Mouse (Mus musculus): ENCODE results near the gene 4930579F01Rik. TPM values are rescaled to one million over a fixed set of nuclear protein-coding genes. Genes with fewer than 3 reads are reported as not detected.

Gene 4930579F01Rik
- polyA plus RNA-seq (2015; fragmentation: Nextera tagmentation; extraction: Ambion mirVana), result not detected in 2 replicates

DNA sequence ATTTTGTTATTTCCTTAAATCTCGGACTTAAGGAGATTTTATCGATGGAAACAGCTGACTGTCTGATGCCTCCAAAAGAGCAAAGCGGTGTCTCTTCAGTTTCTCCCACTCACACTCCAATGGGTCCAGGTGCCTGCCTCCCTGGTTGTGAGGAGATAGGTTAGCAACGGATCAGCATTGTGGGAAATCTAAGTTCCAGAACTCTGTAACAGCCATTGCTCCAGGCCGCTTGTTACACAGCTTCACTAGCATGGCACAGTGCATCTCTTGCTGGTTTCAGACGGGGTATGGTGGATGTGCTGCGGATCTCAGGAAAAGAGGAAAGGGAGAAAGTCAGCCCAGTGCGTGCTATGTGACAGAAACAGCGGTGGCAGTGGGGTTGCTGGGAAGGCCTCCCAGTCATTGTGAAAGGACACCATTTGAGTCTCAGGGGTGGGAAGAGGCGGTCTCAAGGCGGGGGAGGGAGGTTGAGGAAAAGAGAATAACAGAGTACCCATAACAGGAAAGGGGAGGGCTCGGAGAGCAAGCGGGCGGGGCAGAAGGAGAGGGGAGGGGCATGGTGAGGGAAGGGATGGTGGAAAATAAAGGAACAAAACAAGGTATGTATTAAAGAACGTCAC is at the start of gene 4930579F01Rik:
Gene 4930579F01Rik (minus strand): TSS at position 143 of the 620 bp plus-strand sequence.
- H3K4me1 ChIP-seq (ENCODE audit: control insufficient read depth, insufficient read depth, low read depth, low read length), result no peaks in the 10 kb centered on the region
- no peaks in the 10 kb centered on the region for H3K9me3 ChIP-seq (ENCODE audit: control insufficient read depth, low read length)
- no peak within 1 kb of the TSS for H3K27ac ChIP-seq (ENCODE audit: low read depth, low read length)
- no peaks in the 10 kb centered on the region for H3K27me3 ChIP-seq (replicated peaks; ENCODE audit: control insufficient read depth, insufficient read depth, low read length)
- WGBS, result 83% methylated on average over 15 of the region's 15 CpGs
- no peak within 1 kb of the TSS for H3K4me3 ChIP-seq (ENCODE audit: low read length)
- no peaks in the 10 kb centered on the region for H3K36me3 ChIP-seq (ENCODE audit: control insufficient read depth, insufficient read depth, low read length)
- no peak within 1 kb of the TSS for H3K9ac ChIP-seq (ENCODE audit: low read depth, low read length)
- no peak within 1 kb of the TSS for H3K4me2 ChIP-seq (ENCODE audit: low read length)
- ATAC-seq, result no peak

GRCm38 (mm10) chr3:138242933-138243332 is 49.3 kb upstream of the 4930579F01Rik start:
- no peaks in the 10 kb centered on the region for H3K27me3 ChIP-seq (replicated peaks; ENCODE audit: control insufficient read depth, insufficient read depth, low read length)
- no peaks in the 10 kb centered on the region for H3K36me3 ChIP-seq (ENCODE audit: control insufficient read depth, insufficient read depth, low read length)
- 91% methylated on average over 6 of the region's 6 CpGs for WGBS
- H3K4me1 ChIP-seq (ENCODE audit: control insufficient read depth, insufficient read depth, low read depth, low read length), result no peaks in the 10 kb centered on the region; the same call in 1 of the 2 replicates
- no peaks in the 10 kb centered on the region for H3K9me3 ChIP-seq (ENCODE audit: control insufficient read depth, low read length)
- no peak overlapping the region for H3K27ac ChIP-seq (ENCODE audit: low read depth, low read length)
- ATAC-seq, result no peak
- H3K4me2 ChIP-seq (ENCODE audit: low read length), result no peak overlapping the region
- no peak overlapping the region for H3K4me3 ChIP-seq (ENCODE audit: low read length)
- no peak overlapping the region for H3K9ac ChIP-seq (ENCODE audit: low read depth, low read length)

DNA sequence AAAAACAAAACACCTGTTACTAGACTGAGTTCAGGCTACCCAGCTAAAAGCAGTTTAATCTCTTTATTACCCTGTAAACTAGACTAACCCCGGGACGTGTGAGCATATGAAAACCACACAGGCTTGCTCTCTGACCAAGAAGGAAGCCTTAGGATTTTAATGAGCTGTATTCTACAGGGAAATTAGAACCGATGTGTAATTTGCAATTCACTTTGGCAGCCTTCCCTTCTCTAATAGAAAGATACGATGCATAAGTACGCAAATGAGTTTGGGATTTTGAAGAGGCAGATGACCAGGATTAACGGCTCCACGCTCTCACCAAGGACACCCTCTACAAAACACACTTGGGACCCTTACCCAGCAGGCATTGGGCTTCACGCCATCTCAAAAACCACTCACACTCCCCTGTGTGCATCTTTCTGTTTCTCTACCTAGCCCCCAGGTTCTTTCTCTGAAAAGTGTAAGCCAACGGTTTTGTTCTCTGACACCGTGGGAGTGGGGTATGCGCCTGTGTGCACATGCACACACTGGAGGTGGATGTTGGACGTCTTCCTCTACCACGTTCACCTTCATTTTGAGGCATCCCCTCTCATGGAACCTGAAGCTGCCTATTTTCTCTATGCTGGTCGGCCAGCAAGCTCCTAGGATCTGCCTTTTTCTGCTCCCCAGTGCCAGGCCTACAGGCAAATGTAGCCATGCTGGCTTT is 48.5 kb upstream of the 4930579F01Rik start:
- Histone ChIP-seq H3K4me3 (ENCODE audit: low read length) (no peak overlapping the region), H3K9ac (ENCODE audit: low read depth, low read length) (no peak overlapping the region), H3K4me1 (ENCODE audit: control insufficient read depth, insufficient read depth, low read depth, low read length) (no peaks in the 10 kb centered on the region; the same call in 1 of the 2 replicates), H3K9me3 (ENCODE audit: control insufficient read depth, low read length) (no peaks in the 10 kb centered on the region), H3K27ac (ENCODE audit: low read depth, low read length) (no peak overlapping the region), H3K36me3 (ENCODE audit: control insufficient read depth, insufficient read depth, low read length) (no peaks in the 10 kb centered on the region), H3K27me3 (replicated peaks; ENCODE audit: control insufficient read depth, insufficient read depth, low read length) (no peaks in the 10 kb centered on the region), H3K4me2 (ENCODE audit: low read length) (no peak overlapping the region)
- WGBS, result 49% methylated on average over 14 of the region's 14 CpGs
- peak; percentile 75 for ATAC-seq

DNA sequence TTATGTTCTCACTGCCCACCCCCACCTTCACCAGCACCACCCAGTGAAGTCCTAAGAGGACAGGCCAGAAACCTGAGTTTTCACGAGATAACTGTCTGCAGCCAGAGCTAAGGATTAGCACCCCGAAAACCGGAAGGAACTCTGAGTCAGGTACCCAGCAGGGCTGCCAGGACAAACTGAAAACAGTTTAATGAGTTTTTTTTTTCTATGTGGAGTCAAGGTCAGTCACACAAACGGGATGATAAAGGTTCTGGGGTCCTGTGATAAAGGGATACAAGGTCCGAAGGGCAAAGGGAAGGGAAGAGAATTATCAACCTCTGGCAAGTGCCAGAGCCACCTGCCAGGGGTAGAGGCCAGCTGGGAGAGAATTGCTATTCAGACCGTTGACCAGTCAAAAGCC is 47.7 kb upstream of the 4930579F01Rik start:
- no peak overlapping the region for H3K27ac ChIP-seq (ENCODE audit: low read depth, low read length)
- ATAC-seq, result no peak
- H3K36me3 ChIP-seq (ENCODE audit: control insufficient read depth, insufficient read depth, low read length), result no peaks in the 10 kb centered on the region
- no peak overlapping the region for H3K4me3 ChIP-seq (ENCODE audit: low read length)
- H3K4me1 ChIP-seq (ENCODE audit: control insufficient read depth, insufficient read depth, low read depth, low read length), result no peaks in the 10 kb centered on the region; the same call in 1 of the 2 replicates
- no peaks in the 10 kb centered on the region for H3K27me3 ChIP-seq (replicated peaks; ENCODE audit: control insufficient read depth, insufficient read depth, low read length)
- WGBS, result 66% methylated on average over 6 of the region's 6 CpGs
- no peak overlapping the region for H3K4me2 ChIP-seq (ENCODE audit: low read length)
- H3K9ac ChIP-seq (ENCODE audit: low read depth, low read length), result no peak overlapping the region
- no peaks in the 10 kb centered on the region for H3K9me3 ChIP-seq (ENCODE audit: control insufficient read depth, low read length)

GRCm38 (mm10) chr3:138240942-138241341 is 47.3 kb upstream of the 4930579F01Rik start:
- ATAC-seq, result no peak
- no peak overlapping the region for H3K4me3 ChIP-seq (ENCODE audit: low read length)
- 79% methylated on average over 5 of the region's 5 CpGs for WGBS
- no peak overlapping the region for H3K4me2 ChIP-seq (ENCODE audit: low read length)
- H3K4me1 ChIP-seq (ENCODE audit: control insufficient read depth, insufficient read depth, low read depth, low read length), result no peaks in the 10 kb centered on the region; the same call in 1 of the 2 replicates
- no peaks in the 10 kb centered on the region for H3K27me3 ChIP-seq (replicated peaks; ENCODE audit: control insufficient read depth, insufficient read depth, low read length)
- H3K36me3 ChIP-seq (ENCODE audit: control insufficient read depth, insufficient read depth, low read length), result no peaks in the 10 kb centered on the region
- H3K9ac ChIP-seq (ENCODE audit: low read depth, low read length), result no peak overlapping the region
- H3K9me3 ChIP-seq (ENCODE audit: control insufficient read depth, low read length), result no peaks in the 10 kb centered on the region
- H3K27ac ChIP-seq (ENCODE audit: low read depth, low read length), result no peak overlapping the region

DNA sequence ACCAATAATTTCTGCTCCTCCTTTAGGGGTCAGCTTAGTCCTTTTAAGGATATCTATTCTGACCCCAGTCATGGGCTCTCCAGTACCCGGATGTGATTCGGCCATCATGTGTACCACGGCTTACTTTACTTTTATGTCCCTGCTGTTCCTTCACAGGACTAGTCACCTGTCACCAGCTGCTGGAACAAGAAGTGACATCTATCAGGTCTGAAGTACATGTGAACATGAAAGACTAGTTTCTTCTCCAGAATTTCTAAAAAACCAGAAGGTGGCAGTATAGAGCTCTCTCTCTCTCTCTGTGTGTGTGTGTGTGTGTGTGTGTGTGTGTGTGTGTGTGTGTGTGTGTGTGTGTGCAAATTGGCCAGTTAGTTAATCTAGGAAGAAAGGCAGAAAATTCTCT is 46.8 kb upstream of the 4930579F01Rik start:
- no peak overlapping the region for H3K4me3 ChIP-seq (ENCODE audit: low read length)
- H3K4me2 ChIP-seq (ENCODE audit: low read length), result no peak overlapping the region
- no peaks in the 10 kb centered on the region for H3K9me3 ChIP-seq (ENCODE audit: control insufficient read depth, low read length)
- no peak overlapping the region for H3K9ac ChIP-seq (ENCODE audit: low read depth, low read length)
- WGBS, result 91% methylated on average over 3 of the region's 3 CpGs
- no peaks in the 10 kb centered on the region for H3K27me3 ChIP-seq (replicated peaks; ENCODE audit: control insufficient read depth, insufficient read depth, low read length)
- no peaks in the 10 kb centered on the region; the same call in 1 of the 2 replicates for H3K4me1 ChIP-seq (ENCODE audit: control insufficient read depth, insufficient read depth, low read depth, low read length)
- ATAC-seq, result no peak
- H3K36me3 ChIP-seq (ENCODE audit: control insufficient read depth, insufficient read depth, low read length), result no peaks in the 10 kb centered on the region
- H3K27ac ChIP-seq (ENCODE audit: low read depth, low read length), result no peak overlapping the region

DNA sequence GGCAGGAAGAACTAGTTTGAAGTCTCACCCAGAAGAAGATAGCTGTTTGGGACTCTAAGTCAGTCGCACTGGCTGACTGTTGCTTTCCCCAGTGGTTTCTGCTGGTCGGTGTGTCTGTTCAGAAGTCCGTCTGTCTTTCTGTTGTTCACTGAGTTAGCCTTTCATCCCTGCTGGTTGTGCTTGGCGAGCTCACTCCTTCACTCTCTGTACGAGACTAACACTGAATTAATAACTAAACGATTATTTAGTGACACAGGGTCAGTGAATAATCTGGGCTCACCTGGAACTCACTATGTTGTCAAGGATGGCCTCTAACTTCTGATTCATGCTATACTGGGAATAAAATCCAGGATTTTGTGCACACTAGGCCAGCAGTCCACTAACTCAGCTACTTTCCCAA is 45.8 kb upstream of the 4930579F01Rik start:
- Histone ChIP-seq H3K27ac (ENCODE audit: low read depth, low read length) (no peak overlapping the region), H3K4me1 (ENCODE audit: control insufficient read depth, insufficient read depth, low read depth, low read length) (no peaks in the 10 kb centered on the region), H3K9me3 (ENCODE audit: control insufficient read depth, low read length) (no peaks in the 10 kb centered on the region), H3K27me3 (replicated peaks; ENCODE audit: control insufficient read depth, insufficient read depth, low read length) (no peaks in the 10 kb centered on the region), H3K36me3 (ENCODE audit: control insufficient read depth, insufficient read depth, low read length) (no peaks in the 10 kb centered on the region), H3K9ac (ENCODE audit: low read depth, low read length) (no peak overlapping the region), H3K4me3 (ENCODE audit: low read length) (no peak overlapping the region), H3K4me2 (ENCODE audit: low read length) (no peak overlapping the region)
- 87% methylated on average over 6 of the region's 6 CpGs for WGBS
- no peak for ATAC-seq

- Histone ChIP-seq H3K27me3 (replicated peaks; ENCODE audit: control insufficient read depth, insufficient read depth, low read length) (no peaks in the 10 kb centered on the region), H3K9ac (ENCODE audit: low read depth, low read length) (no peak overlapping the region), H3K4me1 (ENCODE audit: control insufficient read depth, insufficient read depth, low read depth, low read length) (no peaks in the 10 kb centered on the region), H3K9me3 (ENCODE audit: control insufficient read depth, low read length) (no peaks in the 10 kb centered on the region), H3K36me3 (ENCODE audit: control insufficient read depth, insufficient read depth, low read length) (no peaks in the 10 kb centered on the region), H3K4me2 (ENCODE audit: low read length) (no peak overlapping the region), H3K27ac (ENCODE audit: low read depth, low read length) (no peak overlapping the region), H3K4me3 (ENCODE audit: low read length) (no peak overlapping the region)
- WGBS, result 91% methylated on average over 10 of the region's 10 CpGs
- no peak for ATAC-seq
Observed at GRCm38 (mm10) chr3:138238046-138238445, 44.4 kb upstream of the 4930579F01Rik start.

DNA sequence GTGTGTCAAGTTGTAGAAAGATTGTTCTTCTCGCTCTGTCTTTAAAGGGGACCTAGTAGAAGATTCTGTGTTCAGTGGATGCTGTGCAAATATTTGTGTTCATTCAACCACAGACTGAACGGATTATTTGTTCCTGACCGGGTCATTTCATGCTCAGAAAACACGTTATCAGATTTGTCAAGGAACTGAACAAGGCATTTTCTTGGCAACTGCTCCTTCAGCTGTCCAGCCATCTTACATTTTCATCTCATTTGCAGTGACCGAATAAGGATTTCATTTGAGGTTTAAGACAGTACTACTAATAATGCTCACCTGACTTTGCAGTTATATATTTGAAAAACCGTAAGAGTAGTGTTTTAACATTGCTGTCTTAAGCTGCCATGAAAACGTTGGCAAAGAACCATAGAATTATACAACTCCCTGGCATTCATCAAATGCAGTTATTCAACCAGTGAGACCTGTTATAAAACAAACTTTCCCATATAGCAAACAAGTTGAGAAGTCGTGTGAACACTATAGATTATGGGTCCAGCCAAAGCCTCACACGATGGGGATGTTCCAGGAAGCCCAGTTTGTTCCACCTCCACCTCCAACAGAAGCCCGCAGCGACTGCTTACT is 43.0 kb upstream of the 4930579F01Rik start:
- Histone ChIP-seq H3K27ac (ENCODE audit: low read depth, low read length) (no peak overlapping the region), H3K27me3 (replicated peaks; ENCODE audit: control insufficient read depth, insufficient read depth, low read length) (no peaks in the 10 kb centered on the region), H3K36me3 (ENCODE audit: control insufficient read depth, insufficient read depth, low read length) (no peaks in the 10 kb centered on the region), H3K4me3 (ENCODE audit: low read length) (no peak overlapping the region), H3K9ac (ENCODE audit: low read depth, low read length) (no peak overlapping the region), H3K4me2 (ENCODE audit: low read length) (no peak overlapping the region), H3K4me1 (ENCODE audit: control insufficient read depth, insufficient read depth, low read depth, low read length) (no peaks in the 10 kb centered on the region), H3K9me3 (ENCODE audit: control insufficient read depth, low read length) (no peaks in the 10 kb centered on the region)
- no peak for ATAC-seq
- 75% methylated on average over 11 of the region's 11 CpGs for WGBS

Data from hindbrain, embryonic 16.5 days (tissue).